Mouse (Mus musculus) fibroblast of lung, adult 2 months (primary cell): ENCODE measurements around the gene Pdcd2l.
"Not testable (repeated sequence)": the region's sequence is repeated elsewhere in the genome, so short reads cannot be mapped to it uniquely, and the experiment has no call there.

ENCODE experiments used
- DNase-seq: peaks from one replicate; pipeline ENCODE4 v3.0.0-alpha.2; 2011; ENCODE audit warnings: low read depth

The Pdcd2l gene

DNA sequence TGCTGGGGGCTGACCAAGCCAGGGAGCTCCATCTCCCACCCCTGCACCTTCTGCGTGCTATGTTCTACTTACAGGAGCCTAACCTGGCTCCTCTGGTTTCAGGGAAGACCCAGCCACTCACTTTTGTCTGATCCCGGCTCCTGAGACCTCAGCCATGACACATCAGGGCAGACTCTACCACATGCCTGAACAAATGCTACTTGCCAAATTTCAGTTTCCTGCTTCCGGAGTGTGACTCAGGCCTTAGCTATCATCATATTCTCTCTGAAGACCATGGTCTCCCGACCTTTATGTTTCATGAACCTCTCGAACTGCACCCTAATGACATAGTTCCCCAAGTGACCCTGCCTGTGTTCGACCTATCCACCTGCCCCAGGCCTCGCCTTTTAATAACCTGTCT is 16.8 kb upstream of the Pdcd2l start:
- no peak for DNase-seq

DNA sequence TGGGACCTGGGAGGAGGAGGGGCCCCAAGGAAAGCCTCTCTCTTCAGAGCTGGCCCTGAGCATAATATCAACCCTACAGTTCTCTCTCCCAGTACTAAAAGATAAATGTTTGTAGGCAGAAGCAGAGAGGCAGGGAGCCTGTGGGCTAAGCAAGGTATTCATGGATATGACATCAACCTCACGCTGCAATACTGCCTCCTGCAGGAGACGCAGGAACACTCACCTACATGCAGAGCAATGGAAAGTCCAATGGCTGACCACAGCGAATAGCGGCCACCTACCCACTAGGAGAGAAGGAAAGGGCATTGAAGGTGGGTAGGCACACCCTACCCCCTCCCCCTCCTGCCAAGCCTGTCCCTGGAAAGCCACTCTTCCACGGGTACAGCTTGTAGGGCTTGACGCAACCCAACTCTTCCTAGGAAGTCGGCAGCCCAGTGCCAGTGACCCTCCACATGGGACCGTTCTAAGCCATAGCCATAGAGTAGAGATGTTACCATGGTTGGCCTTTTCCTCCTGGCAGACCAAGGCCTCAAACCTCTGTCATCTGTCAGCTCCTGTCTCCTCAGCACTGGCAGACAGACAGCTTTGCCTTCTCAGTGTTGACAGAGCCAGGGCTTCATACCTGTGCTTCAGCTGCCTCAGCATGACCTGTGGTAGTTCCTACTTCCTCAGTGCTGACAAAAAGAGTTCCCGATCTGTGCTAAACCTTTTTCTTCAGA is 11.7 kb upstream of the Pdcd2l start:
- DNase-seq = no peak

DNA sequence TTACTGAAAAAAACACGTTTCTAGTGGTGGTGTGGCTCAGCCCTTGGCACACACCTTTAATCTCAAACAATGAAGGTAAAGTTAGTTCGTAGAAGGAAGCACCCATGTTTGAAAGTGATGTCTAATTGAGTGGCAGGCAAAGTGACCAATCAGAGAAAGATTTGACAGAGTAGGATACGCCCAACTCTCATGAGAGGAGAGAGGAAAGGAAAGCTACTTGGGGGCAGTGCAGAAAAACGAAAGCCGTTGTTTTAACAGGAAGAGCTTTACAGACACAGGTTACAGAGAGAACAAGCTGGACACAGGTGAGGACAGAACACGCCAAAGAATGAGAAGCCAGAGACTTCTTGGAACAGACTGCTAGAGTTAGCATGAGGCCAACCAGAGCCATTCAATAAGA is 9.9 kb upstream of the Pdcd2l start:
- no peak for DNase-seq

DNA sequence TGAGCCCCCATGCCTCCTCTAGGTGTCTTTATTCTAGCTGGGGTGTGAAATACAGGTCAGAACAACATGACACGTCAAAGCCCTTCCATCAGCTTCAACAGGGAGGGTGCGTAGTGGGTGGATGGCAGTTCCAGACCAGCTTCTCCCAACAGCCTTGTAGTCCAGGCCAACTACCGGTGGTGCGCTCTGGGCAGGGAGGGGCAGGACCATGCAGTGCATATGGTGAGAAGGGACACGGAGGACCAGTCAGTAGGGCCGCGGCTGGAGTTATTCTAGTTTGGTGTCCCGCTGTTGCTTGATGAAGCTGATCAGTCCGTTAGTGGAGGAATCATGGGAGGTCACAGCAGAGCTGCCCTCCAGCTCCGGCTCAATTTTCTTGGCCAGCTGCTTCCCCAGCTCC is 5.7 kb upstream of the Pdcd2l start:
- DNase-seq = not testable (repeated sequence)

DNA sequence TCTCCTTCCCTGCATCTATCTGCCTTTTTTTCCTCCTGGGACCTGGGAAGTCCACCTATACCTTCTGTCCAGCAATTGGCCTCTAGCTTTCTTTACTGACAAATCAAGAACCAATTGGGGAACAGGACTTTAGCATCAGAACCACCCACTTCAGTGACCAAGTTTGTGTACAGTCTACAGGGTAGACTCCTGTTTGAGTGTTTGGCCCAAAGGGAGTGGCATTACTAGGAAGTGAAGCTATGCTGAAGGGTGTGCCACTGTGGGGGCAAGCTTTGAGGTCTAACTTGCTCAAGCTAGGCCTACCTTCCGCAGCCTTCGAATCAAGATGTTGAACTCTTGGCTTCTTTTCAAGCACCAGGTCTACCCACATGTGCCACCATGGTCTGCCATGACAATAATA is 4.4 kb upstream of the Pdcd2l start:
- DNase-seq = no peak

DNA sequence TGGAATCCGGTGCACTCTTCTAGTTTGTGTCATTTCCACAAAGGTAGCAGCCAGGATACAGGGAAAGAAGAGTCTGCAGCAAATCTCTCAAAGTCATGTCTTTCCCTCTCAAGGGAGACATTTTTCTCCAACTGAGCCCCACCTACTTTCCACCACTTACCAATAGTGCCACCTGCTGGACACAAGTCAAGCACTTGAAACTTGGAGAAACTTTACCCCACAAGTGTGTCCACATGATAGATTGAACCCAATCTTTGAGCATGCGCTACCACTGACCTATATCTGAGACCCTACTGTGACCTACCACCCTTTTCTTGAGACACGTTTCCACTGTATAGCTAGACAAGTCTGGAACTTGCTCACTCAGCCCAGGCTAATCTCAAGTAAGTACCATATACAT is 1.9 kb upstream of the Pdcd2l start:
- DNase-seq = no peak

DNA sequence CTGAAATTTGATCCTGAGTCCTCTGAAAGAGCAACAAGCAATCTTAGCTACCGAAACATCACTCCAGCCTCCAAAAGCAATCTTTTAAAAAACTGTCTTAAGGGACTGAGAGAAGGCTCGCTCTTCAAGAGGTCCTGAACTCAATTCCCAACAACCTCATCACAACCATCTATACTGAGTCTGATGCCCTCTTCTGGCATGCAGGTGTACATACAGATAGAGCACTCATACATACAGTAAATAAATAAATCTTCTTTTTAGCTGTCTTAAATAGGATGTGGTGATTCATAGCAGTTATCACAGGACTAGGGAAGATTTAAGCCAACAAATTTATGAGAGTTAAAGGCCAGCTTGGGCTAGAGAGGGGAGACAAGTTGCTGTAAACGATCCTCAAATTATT is 829 bp downstream of the Pdcd2l start:
- DNase-seq = no peak

DNA sequence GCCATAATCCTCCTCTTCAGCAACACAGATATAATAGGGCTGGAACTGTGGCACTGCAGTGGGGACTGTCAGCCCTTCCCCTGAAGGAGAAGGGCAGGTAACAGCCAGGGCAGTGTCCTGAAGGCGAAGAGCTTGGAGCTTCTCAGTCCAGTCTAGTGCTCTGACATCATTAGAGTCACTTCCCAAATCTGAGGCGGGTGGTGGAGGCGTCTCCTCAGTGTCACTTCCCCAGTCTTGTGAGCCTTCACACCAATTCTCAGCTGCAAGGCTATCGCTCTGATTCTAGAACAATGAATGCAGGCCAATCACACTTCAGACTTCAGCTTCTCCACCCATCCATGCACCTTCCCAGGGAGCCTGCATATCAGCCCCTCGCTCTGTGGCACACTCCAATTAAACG is 3.6 kb downstream of the Pdcd2l start:
- no peak for DNase-seq

DNA sequence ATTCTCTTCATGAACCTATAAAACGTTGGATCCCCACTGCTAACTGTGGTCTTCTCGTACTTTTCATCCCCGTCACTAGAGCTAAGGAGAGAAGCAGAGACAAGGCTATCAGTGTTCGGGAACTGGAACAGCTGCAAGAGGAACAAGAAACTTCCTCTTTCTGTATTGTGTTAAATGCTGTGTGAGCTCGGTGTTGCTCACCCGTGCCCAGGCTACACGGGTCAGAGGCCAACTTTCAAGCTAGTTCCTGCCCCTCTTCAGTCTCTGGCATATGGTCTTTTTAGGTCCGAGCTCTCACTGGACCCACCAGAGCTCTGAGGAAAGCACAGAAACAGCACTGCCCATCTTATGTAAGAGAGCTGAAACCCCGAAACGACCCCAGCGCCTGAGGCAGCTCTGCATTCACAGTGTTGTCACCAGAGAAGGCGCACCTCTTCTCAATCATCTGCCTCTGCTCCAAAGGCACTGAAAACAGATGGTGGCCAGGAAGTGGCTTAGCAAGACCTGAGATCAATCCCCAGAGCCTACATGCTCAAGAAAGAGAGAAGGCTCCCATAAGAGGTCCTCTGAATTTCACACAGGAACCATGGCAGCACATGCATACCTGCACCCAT is 7.0 kb downstream of the Pdcd2l start:
- no peak for DNase-seq

DNA sequence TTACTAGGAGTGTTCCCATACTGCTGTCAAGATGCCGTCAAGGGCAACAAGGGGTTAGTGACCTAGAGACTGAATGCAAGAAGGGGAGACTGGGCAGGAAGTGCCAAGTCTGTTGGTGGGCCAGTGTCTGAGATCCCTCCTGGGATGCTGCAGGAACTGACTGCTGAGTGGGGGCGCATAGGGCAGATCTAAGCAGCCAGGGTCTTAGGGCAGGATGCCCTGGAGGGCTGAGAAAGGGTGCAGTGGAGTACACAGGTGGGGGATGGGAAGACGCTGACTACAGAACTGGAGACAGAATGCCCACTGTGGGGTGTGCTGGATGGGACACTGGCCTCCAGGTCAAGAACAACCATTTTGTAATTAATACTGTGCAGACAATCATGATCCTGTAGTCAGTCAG is 12.7 kb downstream of the Pdcd2l start:
- DNase-seq = no peak

DNA sequence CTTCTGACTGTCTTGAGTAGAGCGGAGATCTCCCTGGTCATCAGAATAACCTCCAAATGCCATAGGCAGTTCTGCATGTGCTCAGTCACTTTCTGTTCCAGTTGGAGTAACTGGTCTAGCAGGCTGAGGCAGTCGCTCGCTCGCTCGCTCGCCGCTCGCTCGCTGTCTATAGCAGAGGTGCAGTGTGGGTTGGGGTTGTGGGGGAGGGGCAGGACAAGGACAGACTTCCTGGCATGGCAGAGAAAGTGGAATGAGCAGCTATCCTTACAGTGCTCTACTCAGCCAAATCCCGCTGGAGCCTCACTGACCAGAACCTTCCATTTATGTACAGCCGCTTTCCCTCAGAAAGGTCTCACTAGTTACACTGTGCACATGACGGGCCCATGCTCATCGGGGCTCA is 13.1 kb downstream of the Pdcd2l start:
- DNase-seq = no peak

DNA sequence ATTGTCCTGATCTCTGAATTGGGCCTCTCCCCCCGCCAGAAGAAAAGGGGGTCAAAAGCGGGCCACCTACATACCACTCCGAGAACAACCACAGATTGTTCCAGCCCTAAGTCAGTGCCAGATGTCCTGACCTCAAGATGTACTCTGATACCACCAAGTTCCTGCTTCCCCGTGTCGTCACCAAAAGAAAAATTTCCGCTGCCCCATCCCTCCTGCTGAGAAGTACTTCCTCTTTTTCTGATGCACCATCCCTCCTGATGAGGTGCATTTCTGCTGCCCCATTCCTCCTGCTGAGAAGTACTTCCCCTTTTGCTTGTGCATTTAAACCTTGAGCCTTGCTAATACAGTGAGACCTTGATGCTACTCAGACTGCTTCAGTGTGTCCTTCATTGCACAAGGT is 20.2 kb downstream of the Pdcd2l start:
- not testable (repeated sequence) for DNase-seq

DNA sequence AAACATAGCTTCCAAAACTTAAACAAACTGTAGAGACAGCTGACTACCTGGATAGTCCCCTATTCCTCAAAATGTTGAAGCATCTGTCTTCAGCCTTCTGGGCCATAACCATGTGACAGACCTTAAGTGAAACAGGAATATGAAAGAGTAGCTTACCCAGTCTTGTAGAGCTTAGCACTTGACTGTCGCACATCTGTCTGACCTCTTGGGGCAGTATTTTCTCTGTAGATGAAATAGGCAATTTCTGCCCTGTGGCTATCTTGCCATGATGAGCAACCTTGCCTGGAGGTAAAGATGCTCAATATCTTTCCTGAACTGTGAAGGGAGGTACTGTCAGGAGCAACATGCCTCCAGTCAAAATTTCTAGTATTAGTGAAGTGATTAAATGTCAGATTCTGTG is 24.2 kb downstream of the Pdcd2l start:
- DNase-seq = no peak

DNA sequence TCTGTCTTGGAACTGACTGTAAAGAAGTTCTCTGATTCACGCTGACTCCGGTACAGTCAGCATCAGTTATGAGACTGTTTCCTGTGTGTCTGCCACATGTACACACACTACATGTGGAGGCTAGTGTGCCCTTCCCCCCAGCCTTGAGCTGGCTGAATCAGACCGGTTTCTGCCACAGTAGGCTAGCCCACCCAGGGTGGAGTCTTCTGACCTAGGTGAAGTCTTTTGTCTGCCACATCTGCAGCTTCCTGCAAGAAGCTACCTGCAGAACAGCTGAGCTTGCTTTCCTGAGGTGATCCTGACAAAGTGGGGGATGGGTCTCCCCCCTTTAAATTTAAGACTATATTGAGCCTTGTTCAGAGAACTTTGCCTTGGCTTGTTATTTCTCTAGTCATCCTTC is 27.0 kb downstream of the Pdcd2l start, which contains the start of gene Uba2:
Gene Uba2 (minus strand): TSS at position 146 of the 400 bp plus-strand sequence.
- DNase-seq = no peak

DNA sequence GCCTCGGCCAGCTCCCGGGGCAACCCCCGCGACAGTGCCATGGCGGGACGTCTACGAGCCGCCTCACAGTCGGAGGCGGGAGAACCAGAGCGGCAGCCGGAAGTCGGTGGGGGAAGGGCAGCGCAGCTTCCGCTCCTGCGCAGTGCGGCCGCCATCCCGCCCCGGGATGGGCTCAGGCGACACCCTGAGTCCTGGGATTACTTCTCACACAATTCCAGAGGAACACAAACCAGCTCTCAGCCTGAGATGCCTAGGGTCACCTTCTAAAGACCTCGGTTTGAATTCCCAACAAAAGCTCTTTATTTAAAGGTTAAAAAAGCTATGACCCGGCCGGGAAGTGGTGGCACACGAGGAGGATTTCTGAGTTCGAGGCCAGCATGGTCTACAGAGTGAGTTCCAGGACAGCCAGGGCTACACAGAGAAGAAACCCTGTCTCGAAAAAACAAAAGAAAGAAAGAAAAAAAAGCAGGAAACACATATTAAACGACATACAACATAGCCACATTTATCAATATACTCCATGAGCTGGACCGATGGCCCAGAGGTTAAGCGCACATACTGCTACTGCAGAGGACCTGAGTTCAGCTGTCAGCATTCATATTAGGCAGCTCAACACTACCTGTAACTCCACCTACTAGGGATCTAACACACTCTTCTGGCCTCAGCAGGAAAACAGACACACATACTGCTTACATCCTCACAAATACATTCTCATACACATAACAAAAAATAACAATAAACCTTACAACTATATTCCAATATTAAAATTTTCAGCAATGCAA is 27.8 kb downstream of the Pdcd2l start:
- DNase-seq = peak; percentile 69

DNA sequence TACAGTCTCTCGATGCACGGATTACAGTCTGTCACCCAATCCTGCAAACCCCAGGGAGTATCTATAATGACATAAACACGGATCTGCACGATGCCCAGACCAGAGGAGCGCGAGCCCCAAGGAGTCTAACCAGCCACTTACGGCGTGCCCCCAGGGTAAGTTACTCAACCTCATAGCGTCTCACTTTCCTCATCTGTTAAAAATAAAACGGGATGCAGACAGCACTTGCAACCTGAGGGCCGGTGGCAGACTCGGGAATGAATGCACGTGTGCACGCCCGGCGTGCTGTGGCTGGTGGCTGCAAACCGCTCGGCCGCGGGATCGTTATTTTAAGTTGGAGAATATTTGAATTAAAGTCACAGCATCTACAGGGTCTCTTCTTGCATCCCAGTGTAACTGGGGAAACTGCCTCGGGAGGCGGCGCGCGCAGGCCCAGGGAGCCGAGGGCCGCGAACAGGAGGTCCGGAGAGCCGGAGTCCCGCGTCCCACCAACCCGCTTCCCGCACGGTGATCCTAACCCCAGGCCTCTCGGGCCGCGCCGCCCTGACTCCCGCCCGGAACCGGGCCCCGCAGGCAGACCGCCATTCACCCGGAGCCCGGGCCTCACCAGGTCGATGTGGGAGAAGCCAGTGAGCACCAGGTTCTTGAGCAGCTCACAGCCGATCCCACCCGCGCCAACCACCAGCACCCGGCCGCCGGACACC is 28.5 kb downstream of the Pdcd2l start:
- DNase-seq = peak; percentile 3

DNA sequence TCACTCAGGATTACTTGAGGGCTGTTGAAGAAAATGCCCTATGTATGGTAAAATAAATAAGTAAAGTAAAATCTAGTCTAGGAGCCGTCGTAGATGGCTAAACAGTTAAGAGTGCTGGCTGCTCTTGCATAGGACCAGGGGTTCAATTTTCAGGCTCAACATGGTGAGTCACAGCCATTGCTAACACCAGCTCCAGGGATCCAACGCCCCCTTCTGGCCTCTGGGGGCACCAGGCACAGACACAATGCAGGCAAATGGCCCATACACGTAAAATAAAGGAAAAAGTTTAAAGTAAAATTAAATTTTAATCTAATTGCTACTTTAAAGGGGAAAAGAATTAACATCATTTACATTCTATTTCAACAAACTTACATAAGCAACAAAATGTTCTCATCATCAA is 29.6 kb downstream of the Pdcd2l start:
- DNase-seq = no peak

DNA sequence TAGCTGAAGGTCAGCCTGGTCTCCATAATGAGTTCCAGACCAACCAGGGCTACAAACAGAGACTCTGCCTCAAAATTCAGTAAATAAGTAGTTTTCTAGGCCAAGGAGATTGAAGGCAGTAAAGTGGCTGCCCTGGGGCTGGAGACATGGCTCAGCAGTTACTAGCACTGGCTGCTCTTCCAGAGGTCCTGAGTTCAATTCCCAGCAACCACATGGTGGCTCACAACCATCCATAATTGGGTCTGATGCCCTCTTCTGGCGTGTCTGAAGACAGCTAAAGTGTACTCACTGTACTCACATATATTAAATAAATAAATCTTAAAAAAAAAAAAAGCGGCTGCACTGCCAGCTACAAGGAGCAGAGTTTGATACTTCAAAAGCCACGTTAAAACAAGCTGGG is 30.5 kb downstream of the Pdcd2l start:
- no peak for DNase-seq

DNA sequence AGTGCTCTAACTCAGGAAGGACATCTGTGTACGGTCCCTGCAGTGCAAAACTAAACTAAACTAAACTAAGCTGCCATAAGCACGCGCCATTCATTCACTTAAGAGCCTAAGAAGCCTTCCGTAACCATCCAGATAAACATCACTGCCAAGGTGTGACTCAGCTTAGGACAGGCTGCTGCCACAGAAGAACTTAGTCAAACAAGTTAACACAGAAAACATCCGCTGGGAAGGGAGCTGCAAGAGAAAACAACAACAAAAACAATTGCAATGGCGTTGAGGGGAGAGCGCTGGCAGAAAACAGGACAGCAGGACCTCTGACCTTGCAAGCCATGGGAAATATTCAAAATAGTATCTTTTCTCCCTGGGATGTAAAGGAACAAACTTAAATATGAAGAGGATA is 31.8 kb downstream of the Pdcd2l start:
- DNase-seq = no peak

DNA sequence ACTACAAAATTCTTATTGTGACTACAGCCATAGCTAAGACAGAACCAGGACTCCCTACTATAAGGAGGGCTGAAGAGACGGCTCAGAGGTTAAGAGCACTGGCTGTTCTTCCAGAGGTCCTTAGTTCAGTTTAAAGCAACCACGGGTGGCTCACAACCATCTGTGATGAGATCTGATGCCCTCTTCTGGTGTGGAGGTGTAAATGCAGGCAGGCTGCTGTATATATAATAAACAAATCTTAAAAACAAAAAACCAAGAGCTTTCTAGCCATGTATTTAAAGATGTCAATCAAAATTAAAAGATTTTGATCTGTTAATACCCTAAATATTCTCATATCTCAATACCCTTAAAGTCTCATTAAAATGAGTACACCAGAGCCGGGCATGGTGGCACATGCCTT is 37.3 kb downstream of the Pdcd2l start:
- no peak for DNase-seq

DNA sequence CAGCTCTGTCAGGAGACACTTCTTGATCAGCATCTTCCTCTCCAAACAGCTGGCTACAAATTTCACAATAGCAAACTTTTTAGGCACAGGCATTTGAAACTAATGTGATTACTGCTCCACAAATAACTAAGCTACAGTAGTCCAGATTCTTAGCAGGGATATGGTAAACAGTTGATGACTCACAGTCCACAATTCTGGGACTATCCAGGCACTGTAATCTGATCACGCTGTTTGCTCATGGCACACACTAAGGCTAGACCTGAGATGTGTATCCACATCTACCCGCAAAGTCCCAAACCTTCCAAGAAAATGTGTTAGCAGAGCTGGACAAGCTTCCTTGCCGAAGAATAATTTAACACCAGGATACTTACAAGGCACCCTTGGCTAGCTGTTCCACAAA is 38.5 kb downstream of the Pdcd2l start:
- no peak for DNase-seq

DNA sequence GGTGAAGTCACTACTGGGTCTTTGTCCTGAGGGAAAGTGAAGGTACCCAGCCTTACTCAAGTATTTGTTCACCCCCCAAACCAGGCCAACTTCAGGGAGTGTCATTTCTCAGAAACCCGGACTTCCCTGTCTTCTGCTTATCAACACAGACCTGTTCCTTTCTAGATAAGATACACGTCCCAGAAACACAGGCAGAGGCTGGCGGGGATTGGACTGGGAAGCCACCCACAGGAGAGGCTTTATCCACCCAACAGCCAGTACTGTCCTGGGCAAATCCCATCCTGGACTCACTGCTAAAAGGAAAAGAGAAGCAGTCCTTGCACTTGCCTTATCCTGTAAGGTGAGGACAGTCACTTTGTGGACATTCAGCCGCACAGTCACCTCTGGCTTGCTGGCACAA is 49.3 kb downstream of the Pdcd2l start:
- no peak for DNase-seq

DNA sequence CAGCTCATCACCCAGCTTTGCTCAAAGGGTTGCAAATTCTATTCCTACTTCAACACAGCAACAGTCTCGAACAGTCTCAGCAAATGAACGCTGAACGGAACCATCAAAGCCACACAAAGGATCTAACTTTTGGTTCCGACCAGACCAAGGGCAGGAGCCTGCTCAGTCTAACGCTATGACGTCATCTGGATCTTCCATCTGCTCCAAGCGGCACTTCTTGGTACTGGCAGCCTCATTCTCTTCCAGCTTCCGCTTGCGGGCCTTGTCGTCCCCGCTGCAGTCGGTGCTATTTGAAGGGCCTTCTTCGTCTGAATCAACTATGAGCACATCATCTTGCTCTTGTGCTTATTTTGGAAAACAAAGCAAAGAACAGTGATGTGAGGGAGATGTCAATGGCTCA is 55.3 kb downstream of the Pdcd2l start:
- DNase-seq = no peak
